Mouse (Mus musculus): ENCODE data around the gene Ankrd33b.

Gene Ankrd33b

DNA sequence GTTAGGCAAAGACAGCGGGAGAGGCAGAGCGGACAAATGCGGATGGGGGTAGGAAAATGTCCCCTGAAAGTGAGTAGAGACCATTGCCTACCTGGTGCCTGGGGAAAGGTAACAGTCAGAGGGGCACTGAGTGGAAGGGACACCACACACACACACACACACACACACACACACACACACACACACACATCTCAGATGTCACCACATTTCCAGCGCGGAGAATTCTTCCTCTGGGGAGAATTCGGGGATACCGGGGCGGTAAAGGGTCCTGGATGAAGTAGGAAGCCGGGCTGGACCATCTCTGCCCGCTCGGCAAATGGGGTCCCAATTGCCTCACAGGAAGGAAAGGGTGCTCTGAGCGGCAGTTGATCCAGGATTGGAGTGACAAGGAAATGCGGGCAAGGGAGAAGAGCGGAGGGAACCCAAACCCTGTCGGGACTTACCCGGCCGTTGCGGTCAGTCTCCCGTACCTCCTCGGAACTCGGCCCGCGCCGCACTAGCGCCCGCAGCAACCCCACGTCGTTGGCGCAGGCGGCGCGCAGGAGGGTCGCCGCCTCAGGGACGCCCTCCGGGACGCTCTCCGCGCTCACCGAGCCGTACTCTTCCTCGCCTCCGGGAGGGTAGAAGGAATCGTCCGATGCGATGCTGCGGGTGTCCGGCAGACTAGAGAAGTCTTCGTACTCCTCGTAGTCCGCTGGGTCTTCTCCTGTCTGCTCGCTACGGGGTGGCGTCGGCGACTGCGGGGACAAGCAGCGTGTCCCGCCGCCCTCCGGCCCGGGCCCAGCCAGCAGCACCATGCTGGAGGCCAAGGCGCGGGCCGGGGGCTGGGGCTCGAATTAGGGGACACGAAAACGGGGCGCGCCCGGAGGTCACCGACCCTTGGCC, 688 bp downstream of the Ankrd33b start:
- DNase-seq: peak in 1 of 2 experiments; percentile 23

DNA sequence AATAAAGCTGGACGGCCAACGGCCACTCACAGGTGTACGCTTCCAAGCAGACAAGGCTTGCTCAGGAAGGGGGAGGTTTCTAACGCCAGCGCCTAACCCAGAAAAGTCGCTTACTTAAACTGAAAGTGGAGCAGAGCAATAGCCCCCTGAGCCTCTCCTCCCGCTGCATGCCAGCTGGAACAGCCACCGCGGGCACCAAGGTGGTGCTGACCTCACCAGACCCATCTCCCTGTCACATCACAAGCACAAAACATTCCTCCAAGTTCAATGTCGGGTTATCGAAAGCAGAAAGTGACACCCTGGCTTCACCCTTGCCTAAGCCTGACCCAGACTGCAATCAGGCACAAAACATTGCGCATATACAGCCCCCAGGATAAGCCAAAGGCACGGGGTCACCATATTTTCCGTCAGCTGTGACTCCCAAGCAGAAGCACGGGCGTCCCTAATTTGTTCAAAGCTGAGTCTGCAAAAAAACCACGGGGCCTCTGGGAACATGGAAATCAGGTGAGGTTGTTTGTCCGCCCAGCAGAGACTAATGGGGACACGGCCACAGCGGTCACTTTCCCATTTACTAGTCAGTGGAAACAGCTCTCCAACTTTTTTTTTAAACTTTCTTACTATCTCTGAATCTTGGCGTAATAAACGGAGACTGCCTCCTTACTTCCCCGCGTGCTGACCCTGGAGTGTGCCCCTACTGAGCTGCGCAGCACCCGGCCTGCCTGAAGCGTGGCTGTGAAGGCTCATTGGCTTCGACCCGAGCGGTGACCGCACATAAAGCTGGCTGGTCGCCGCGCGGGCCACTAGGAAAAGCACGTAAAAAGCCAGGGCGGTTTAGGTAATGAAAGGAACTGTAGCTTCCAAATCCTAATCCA, 1.6 kb downstream of the Ankrd33b start:
- DNase-seq: peak in 1 of 2 experiments; percentile 29

- no peak for DNase-seq
Observed at GRCm38 (mm10) chr15:31365041-31365719, 2.3 kb downstream of the Ankrd33b start.

DNA sequence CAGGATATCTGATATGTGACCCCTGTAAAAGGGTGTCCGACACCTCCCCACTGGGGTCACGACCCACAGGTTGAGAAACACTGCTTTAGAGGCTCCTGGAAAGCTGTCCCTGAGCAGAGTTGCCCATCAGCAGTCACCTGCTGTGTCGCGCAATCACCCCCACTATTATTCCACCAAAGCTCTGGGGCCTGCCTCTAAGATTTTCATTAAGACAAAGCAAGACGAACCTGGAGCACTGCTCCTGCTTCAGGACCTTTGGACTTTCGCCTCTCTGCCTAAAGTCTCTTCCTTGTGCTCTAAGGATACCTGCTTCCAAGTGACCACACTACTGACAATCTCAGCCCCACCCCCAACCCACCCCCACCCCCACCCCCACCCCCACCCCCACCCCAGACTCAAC, 3.1 kb downstream of the Ankrd33b start:
- no peak for DNase-seq

GRCm38 (mm10) chr15:31363981-31364361, 3.6 kb downstream of the Ankrd33b start:
- no peak for DNase-seq

- no peak for DNase-seq
Observed at GRCm38 (mm10) chr15:31363241-31363980, 4.1 kb downstream of the Ankrd33b start.

DNA sequence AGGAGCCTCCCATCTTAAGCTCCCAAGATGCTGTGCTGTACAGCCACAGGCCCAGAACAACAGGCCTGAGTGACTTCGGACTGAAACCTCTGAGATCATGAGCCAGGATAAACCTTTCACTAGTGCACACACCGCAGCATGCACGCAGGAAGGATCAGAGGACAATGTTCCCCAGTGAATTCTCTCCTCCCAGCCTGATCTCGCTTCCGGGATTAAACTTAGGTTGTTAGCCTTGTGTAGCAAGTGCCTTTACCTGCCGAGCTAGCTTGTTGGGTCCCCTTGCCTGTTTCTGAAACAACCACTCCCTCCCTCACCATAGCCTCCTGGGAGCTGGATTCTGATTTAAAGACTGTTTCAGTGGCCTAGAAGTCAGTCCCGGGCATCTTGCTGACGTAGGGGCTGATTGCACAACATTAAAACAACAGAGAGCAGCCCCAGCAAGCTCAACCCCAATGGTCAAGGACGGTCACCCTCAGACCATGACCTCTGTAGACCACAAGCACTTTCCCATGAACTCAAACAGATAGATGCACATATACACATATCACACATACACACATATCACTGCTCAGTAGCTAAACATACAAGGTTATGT, 6.2 kb downstream of the Ankrd33b start:
- DNase-seq: no peak

- DNase-seq: no peak
Observed at GRCm38 (mm10) chr15:31360593-31360992, 6.9 kb downstream of the Ankrd33b start.

DNA sequence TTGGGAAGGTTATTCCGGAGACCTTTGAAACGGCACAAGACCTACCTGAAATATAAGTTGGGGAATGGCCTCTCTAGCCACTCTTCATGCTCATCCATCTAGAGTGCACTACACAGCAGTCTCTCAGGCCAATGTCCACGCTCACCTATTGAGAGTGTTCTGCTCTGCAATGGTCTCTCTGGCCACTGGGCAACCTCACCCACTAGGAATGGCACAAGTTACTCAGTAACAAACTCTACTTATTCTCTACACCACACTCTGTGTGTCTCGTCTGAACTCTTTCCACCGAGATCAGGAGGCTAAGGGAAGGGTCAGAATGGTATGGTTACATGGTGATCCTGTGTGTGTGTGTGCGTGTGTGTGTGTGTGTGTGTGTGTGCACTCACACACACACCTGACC, 7.7 kb downstream of the Ankrd33b start:
- DNase-seq: no peak

DNA sequence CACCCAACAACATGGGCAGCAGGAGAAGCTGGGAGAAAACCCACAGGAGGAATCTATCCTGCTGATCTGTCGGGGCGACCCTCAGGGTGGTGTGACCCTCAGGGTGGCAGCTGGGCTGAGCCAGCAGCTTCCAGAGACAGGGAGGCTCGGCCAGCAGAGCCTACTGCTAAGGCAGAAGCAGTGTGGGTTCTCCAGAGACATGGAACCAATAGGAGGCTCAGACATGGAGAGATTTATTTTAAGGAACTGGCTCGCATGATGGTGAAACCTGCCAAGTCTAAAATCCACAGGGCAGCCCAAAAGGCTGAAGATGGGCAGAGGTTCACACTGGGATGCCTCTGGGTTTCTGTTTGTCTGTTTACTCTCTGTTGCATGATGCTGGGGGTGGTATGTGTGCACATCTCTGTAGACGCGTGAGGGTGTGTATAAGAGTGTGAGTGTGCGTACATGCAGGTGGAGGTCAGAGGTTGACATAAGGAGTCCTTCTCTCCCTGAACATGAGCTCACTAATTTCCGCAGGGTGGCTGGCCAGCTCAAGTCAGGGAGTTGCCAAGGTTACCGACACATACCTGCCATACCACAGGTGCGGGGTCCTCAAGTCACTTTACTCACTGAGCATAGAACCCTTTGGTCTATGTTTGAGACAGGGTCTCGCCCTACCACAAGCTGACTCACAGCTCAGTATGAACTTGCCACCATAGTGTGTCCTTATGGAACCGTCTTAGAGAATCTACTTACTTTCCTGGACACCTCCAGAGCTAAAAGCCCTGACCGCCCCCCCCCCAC, 14.8 kb downstream of the Ankrd33b start:
- no peak for DNase-seq

- peak; percentile 53 to 54 for DNase-seq
Observed at GRCm38 (mm10) chr15:31349810-31350341, 17.6 kb downstream of the Ankrd33b start.

- DNase-seq: no peak
Observed at GRCm38 (mm10) chr15:31349046-31349445, 18.5 kb downstream of the Ankrd33b start.

- DNase-seq: no peak
Observed at GRCm38 (mm10) chr15:31348241-31348640, 19.3 kb downstream of the Ankrd33b start.

- DNase-seq: no peak
Observed at GRCm38 (mm10) chr15:31346508-31346907, 21.0 kb downstream of the Ankrd33b start.

- no peak for DNase-seq
Observed at GRCm38 (mm10) chr15:31345366-31345765, 22.2 kb downstream of the Ankrd33b start.

DNA sequence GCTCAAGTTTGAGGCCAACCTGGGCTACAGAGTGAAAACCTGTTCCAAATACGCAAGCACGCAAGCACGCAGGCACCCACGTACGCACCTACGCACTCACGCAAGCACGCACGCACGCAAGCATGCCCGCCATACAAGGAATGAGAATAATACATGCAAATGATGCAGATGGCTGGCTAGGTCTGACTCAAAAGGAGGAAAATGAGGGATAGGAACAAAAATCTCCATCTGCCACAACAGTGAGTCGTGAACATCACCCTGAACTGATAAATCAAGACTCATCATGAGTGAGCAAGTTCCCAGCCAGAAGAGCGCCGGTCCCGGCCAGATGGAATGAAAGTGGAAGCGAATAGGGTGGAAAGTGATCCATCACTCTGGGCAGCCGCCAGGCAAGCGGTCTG, 22.7 kb downstream of the Ankrd33b start:
- DNase-seq: no peak

DNA sequence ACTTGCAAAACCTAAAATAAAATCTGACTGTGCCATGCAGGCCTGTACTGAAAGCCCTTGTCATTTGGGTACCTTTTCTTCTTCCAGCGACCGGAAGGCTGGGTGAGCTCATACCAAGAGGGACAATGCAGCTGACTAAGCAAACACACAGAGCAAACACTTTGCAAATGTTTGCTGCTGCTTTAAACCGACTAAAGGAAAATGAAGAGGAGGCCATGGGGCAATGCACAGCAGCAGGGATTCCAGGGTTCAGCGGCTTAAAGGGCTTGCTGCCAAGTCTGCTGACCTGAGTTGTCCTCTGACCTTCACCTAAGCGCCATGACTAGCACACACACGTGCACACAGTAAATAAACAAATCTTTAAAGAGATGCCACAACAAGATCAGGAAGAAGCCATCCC, 23.9 kb downstream of the Ankrd33b start:
- DNase-seq: peak; percentile 23 to 46

DNA sequence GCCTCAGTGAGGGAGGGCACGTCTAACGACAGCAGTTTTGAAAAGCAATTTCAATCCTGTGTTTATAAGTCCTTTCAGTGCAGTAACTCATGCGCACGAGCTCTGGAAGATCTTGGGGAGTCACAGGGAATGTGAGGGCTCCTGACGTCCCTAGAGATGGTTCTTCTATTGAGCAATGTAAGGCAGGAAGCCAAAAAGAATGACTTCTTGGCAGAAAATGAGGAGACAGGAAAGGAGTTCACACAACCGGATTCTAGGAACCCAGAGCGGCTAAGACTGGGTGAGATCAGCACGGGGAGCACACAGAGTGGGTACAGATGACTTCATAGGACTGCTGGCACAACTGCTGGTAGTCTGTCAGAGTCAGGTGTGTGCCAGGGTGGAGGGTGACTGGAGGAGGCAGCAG, 25.0 kb downstream of the Ankrd33b start:
- peak; percentile 56 to 57 for DNase-seq

DNA sequence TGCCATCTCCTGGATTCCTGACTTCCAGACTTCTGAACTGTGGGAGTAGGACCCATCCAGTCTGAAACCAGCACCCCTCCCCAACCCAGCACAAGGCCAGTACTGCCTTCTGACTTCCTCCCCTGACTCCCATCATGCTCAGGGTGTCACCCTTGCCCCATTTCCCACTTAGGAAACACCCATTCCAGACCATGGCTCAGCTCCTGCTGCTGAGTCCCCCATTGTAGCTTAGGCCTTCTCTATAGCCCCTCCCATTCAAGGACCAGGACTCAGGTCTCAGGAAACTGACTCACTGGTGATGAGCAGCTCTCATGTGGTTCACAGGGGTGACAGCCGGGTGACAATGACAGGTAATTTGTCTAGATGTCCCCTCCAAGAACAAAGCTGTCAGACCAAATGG, 25.5 kb downstream of the Ankrd33b start:
- no peak for DNase-seq

DNA sequence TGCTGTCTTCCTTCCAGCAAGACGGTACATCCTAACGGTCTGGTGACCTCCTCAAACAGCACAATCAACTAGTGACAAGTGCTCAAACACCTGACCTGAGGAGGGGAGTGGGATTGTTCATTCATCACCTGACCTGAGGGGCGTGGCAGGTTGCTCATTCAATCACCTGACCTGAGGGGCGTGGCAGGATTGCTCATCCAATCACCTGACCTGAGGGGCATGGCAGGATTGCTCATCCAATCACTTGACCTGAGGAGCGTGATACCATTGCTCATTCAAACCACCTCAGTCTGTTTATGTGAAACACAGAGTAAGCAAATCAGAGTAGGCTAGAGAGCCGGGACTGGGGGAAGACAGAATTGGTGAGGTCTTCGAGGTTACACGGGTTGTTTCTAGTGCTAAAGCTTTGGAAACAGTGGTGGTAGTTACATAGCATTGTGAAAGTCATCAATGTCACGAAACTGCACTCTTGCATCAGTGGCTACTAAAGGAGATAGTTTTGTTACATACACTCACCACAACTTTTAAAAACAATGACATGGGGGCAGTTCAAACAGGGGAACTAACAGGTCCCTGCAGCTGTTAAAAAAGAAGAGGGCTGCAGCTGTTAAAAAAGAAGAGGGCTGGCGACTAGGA, 28.8 kb downstream of the Ankrd33b start:
- no peak for DNase-seq

Measured in lung, postnatal 4 days (tissue).